Mouse (Mus musculus): ENCODE measurements around the gene Olfr1504. TPM values are rescaled to one million over a fixed set of nuclear protein-coding genes. Genes with fewer than 3 reads are reported as not detected.
"Not testable (repeated sequence)": the region's sequence is repeated elsewhere in the genome, so short reads cannot be mapped to it uniquely, and the experiment has no call there.

Gene Olfr1504
- not detected for total RNA-seq (2021)
- long read RNA-seq, experiment 1: 0 reads
- long read RNA-seq, experiment 2: 0 reads

GRCm38 (mm10) chr19:13897828-13898227, at the start of gene Olfr1504:
Olfr1504 (minus strand) TSS chr19:13897928.
- no peak for DNase-seq (ENCODE audit: low spot score in 2 of 2)

GRCm38 (mm10) chr19:13913230-13913629, 15.5 kb upstream of the Olfr1504 start, which contains the start of gene Olfr1505:
Olfr1505 (plus strand) TSS chr19:13913530.
- no peak for DNase-seq (ENCODE audit: low spot score in 2 of 2)

GRCm38 (mm10) chr19:13861495-13861894, 36.2 kb downstream of the Olfr1504 start, which contains the start of gene Olfr1502:
Olfr1502 (plus strand) TSS chr19:13861795.
- no peak for DNase-seq (ENCODE audit: low spot score in 2 of 2)

DNA sequence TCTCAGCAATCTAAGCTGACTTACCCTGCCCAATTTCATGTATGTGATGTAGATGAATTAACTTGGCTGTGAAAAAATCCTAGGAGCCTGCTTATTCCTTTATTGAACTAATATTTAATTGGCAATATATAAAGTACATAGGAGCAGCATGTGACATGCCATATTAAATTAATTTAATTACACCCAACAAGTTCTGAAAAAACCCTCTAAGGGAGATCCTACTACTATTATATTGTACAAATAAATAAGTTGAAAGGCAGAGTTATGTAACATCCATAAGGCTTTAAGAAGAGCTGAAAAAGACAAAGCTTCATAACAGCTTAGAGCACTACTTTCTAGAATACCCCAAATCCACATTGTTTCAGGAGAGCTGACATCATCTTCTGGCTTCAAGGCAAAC, 47.1 kb downstream of the Olfr1504 start, which contains the start of gene Olfr1501:
TSS of gene Olfr1501 (minus strand) at position 101 of the 400 bp plus-strand sequence.
- not testable (repeated sequence) for DNase-seq (ENCODE audit: low spot score in 2 of 2)

Other genes with a start within 250 kb of the Olfr1504 start
- gene Olfr1490, start 246.8 kb downstream of the Olfr1504 start, total RNA-seq (2021): not detected
- gene Olfr1491, start 200.7 kb downstream of the Olfr1504 start, total RNA-seq (2021): not detected
- not detected for gene Olfr1493-ps1, start 174.7 kb downstream of the Olfr1504 start, total RNA-seq (2021)
- not detected for gene Olfr1494, start 158.2 kb downstream of the Olfr1504 start, total RNA-seq (2021)
- not detected for gene Olfr1495, start 133.3 kb downstream of the Olfr1504 start, total RNA-seq (2021)
- gene Olfr1496, start 120.0 kb downstream of the Olfr1504 start, total RNA-seq (2021): not detected
- gene Olfr1497, start 99.7 kb downstream of the Olfr1504 start, total RNA-seq (2021): not detected
- gene Olfr1499, start 78.5 kb downstream of the Olfr1504 start, total RNA-seq (2021): not detected
- gene Olfr1500, start 67.4 kb downstream of the Olfr1504 start, total RNA-seq (2021): not detected
- not detected for gene Olfr1501, start 47.2 kb downstream of the Olfr1504 start, total RNA-seq (2021)
- not detected for gene Olfr1502, start 36.1 kb downstream of the Olfr1504 start, total RNA-seq (2021)
- gene Olfr1505, start 15.6 kb upstream of the Olfr1504 start, total RNA-seq (2021): not detected